Mouse (Mus musculus) heart, embryonic 16.5 days (tissue): ENCODE measurements at regions not wholly inside any gene's neighbourhood (a gene's known extent, or its start where the extent isn't known, plus 50 kb on each side); places are given as distances from the start of the nearest gene placed in this dataset.

Experiments
- ATAC-seq: fragments of 200-750 bp; cut with Nextera tagmentation; replicated peaks from 2 replicates; pipeline ENCODE4 v1.8.0; 2017; ENCODE audit warnings: moderate number of reproducible peaks; ENCODE audit not compliant: insufficient read depth, low FRiP score; ENCODE audit errors: extremely low read depth
- H3K27ac ChIP-seq: fragments of 300-500 bp; sonication (generic); 2 replicates; pipeline ENCODE4 v1.5.1; 2014; ENCODE audit warnings: mild to moderate bottlenecking, low read length, control low read depth, moderate library complexity
- H3K27me3 ChIP-seq: fragments of 300-500 bp; sonication (generic); 2 replicates; pipeline ENCODE4 v1.6.1; 2014; ENCODE audit warnings: low read length, mixed read lengths; ENCODE audit not compliant: control insufficient read depth, insufficient read depth
- H3K36me3 ChIP-seq: fragments of 300-500 bp; sonication (generic); 2 replicates; pipeline ENCODE4 v1.6.1; 2014; ENCODE audit not compliant: control insufficient read depth, insufficient read depth
- H3K4me1 ChIP-seq: fragments of 300-500 bp; sonication (generic); 2 replicates; pipeline ENCODE4 v1.6.1; 2014; ENCODE audit warnings: low read length, mixed read lengths; ENCODE audit not compliant: control insufficient read depth, insufficient read depth
- H3K4me2 ChIP-seq: fragments of 300-500 bp; sonication (generic); 2 replicates; pipeline ENCODE4 v1.6.1; 2014; ENCODE audit warnings: low read depth, mild to moderate bottlenecking, control low read depth, low read length
- H3K4me3 ChIP-seq: fragments of 300-500 bp; sonication (generic); 2 replicates; pipeline ENCODE4 v1.5.1; 2014; ENCODE audit warnings: mild to moderate bottlenecking, control low read depth, low read length
- H3K9ac ChIP-seq: fragments of 300-500 bp; sonication (generic); 2 replicates; pipeline ENCODE4 v1.6.1; 2014; ENCODE audit warnings: low read length, control low read depth
- H3K9me3 ChIP-seq: fragments of 300-500 bp; sonication (generic); replicated peaks from 2 replicates; pipeline ENCODE4 v1.6.1; 2016; ENCODE audit warnings: low read length; ENCODE audit not compliant: control insufficient read depth
- WGBS: fragments of 180-500 bp; shearing (Covaris S2); extraction: QIAGEN DNeasy Blood & Tissue Kit; methylation state at CpG from one replicate; pipeline ENCODE4 v1.1.7; 2014; 5-methylcytosine and 5-hydroxymethylcytosine counted together

- Histone ChIP-seq H3K9ac (no peak overlapping the region), H3K4me1 (no peaks in the 10 kb centered on the region), H3K27ac (no peak overlapping the region), H3K36me3 (no peaks in the 10 kb centered on the region), H3K4me2 (no peak overlapping the region), H3K27me3 (no peaks in the 10 kb centered on the region), H3K4me3 (no peak overlapping the region), H3K9me3 (no peaks in the 10 kb centered on the region)
- WGBS: 88% methylated on average over 2 of the region's 2 CpGs
- no peak for ATAC-seq
Observed at GRCm38 (mm10) chr12:70749651-70750050, 75.7 kb upstream of the Frmd6 start.

- H3K9me3 ChIP-seq: no peaks in the 10 kb centered on the region
- 64% methylated on average over 7 of the region's 7 CpGs for WGBS
- no peak overlapping the region for H3K9ac ChIP-seq
- no peaks in the 10 kb centered on the region for H3K27me3 ChIP-seq
- H3K36me3 ChIP-seq: no peaks in the 10 kb centered on the region
- H3K4me2 ChIP-seq: no peak overlapping the region
- no peak overlapping the region for H3K4me3 ChIP-seq
- H3K27ac ChIP-seq: no peak overlapping the region
- H3K4me1 ChIP-seq: no peaks in the 10 kb centered on the region
- no peak for ATAC-seq
Observed at GRCm38 (mm10) chr12:70750651-70751578, 74.4 kb upstream of the Frmd6 start.

- H3K9ac ChIP-seq: no peak overlapping the region
- no peaks in the 10 kb centered on the region for H3K4me1 ChIP-seq
- H3K4me2 ChIP-seq: no peak overlapping the region
- no peaks in the 10 kb centered on the region for H3K36me3 ChIP-seq
- no peak for ATAC-seq
- H3K4me3 ChIP-seq: no peak overlapping the region
- 39% methylated on average over 11 of the region's 11 CpGs for WGBS
- no peak overlapping the region for H3K27ac ChIP-seq
- H3K27me3 ChIP-seq: no peaks in the 10 kb centered on the region
- no peaks in the 10 kb centered on the region for H3K9me3 ChIP-seq
Observed at GRCm38 (mm10) chr12:70752266-70752910, 72.9 kb upstream of the Frmd6 start.

- Histone ChIP-seq H3K9me3 (no peaks in the 10 kb centered on the region), H3K27ac (no peak overlapping the region), H3K4me3 (no peak overlapping the region), H3K4me2 (no peak overlapping the region), H3K4me1 (no peaks in the 10 kb centered on the region), H3K9ac (no peak overlapping the region), H3K27me3 (no peaks in the 10 kb centered on the region), H3K36me3 (no peaks in the 10 kb centered on the region)
- no peak for ATAC-seq
- WGBS: 54% methylated on average over 4 of the region's 4 CpGs
Observed at GRCm38 (mm10) chr12:70752911-70753290, 72.4 kb upstream of the Frmd6 start.

- Histone ChIP-seq H3K9me3 (no peaks in the 10 kb centered on the region), H3K27me3 (no peaks in the 10 kb centered on the region), H3K9ac (no peak overlapping the region), H3K36me3 (no peaks in the 10 kb centered on the region), H3K4me2 (no peak overlapping the region), H3K4me1 (no peaks in the 10 kb centered on the region), H3K27ac (no peak overlapping the region), H3K4me3 (no peak overlapping the region)
- 87% methylated on average over 3 of the region's 3 CpGs for WGBS
- no peak for ATAC-seq
Observed at GRCm38 (mm10) chr12:70753458-70753857, 71.9 kb upstream of the Frmd6 start.

- H3K9ac ChIP-seq: no peak overlapping the region
- H3K27me3 ChIP-seq: no peaks in the 10 kb centered on the region
- H3K9me3 ChIP-seq: no peaks in the 10 kb centered on the region
- H3K4me2 ChIP-seq: no peak overlapping the region
- no peak overlapping the region for H3K4me3 ChIP-seq
- 89% methylated on average over 6 of the region's 6 CpGs for WGBS
- H3K27ac ChIP-seq: no peak overlapping the region
- no peak for ATAC-seq
- no peaks in the 10 kb centered on the region for H3K36me3 ChIP-seq
- no peaks in the 10 kb centered on the region for H3K4me1 ChIP-seq
Observed at GRCm38 (mm10) chr12:70758080-70758479, 67.2 kb upstream of the Frmd6 start.

- Histone ChIP-seq H3K36me3 (no peaks in the 10 kb centered on the region), H3K27ac (no peak overlapping the region), H3K4me2 (no peak overlapping the region), H3K9ac (no peak overlapping the region), H3K27me3 (no peaks in the 10 kb centered on the region), H3K4me3 (no peak overlapping the region), H3K9me3 (no peaks in the 10 kb centered on the region), H3K4me1 (no peaks in the 10 kb centered on the region)
- ATAC-seq: no peak
- WGBS: 80% methylated on average over 12 of the region's 12 CpGs
Observed at GRCm38 (mm10) chr12:70763542-70763941, 61.8 kb upstream of the Frmd6 start.

- Histone ChIP-seq H3K36me3 (no peaks in the 10 kb centered on the region), H3K9me3 (no peaks in the 10 kb centered on the region), H3K9ac (no peak overlapping the region), H3K27me3 (no peaks in the 10 kb centered on the region), H3K4me2 (no peak overlapping the region), H3K27ac (no peak overlapping the region), H3K4me1 (no peaks in the 10 kb centered on the region), H3K4me3 (no peak overlapping the region)
- WGBS: 60% methylated on average over 4 of the region's 4 CpGs
- no peak for ATAC-seq
Observed at GRCm38 (mm10) chr12:70766319-70766718, 59.0 kb upstream of the Frmd6 start.

GRCm38 (mm10) chr12:70767959-70768358 lies 57.4 kb upstream of the Frmd6 start:
- Histone ChIP-seq H3K9ac (no peak overlapping the region), H3K27me3 (no peaks in the 10 kb centered on the region), H3K4me3 (no peak overlapping the region), H3K4me1 (no peaks in the 10 kb centered on the region), H3K9me3 (no peaks in the 10 kb centered on the region), H3K27ac (no peak overlapping the region), H3K4me2 (no peak overlapping the region), H3K36me3 (no peaks in the 10 kb centered on the region)
- WGBS: 41% methylated on average over 4 of the region's 4 CpGs
- no peak for ATAC-seq
